ENCODE assay signal across 25 mouse cellular contexts in genomic region chr10:45303315-45304036, GRCm38 (mm10). TPM values are rescaled to one million over a fixed set of nuclear protein-coding genes. Genes with fewer than 3 reads are reported as not detected.
DNase-seq lines count a peak whose midpoint lies in the region; ATAC-seq and TF ChIP-seq lines count a peak whose summit lies in the region.
"Had no signal": no experiment of that assay in that cellular context is flagged by ENCODE, and none has a peak within 500 bp of the region (broad histone marks: within the 10 kb centered on the region; RNA-seq: fewer than 3 reads in every experiment).

No protein-coding gene starts in this region.

- no peak overlapping the region for H3K4me3 ChIP-seq in neural tube, embryonic 14.5 days (ENCODE audit: low read depth, low read length)
- no peak overlapping the region for H3K4me3 ChIP-seq in intestine, embryonic 14.5 days (ENCODE audit: low read depth, low read length)
- no peak overlapping the region for H3K4me3 ChIP-seq in intestine, postnatal 0 days (ENCODE audit: low read depth, low read length)
- no peak overlapping the region for H3K4me3 ChIP-seq in forebrain, embryonic 14.5 days (ENCODE audit: low read depth, low read length)
- H3K4me3 ChIP-seq: embryonic facial prominence, embryonic 12.5 days; embryonic facial prominence, embryonic 15.5 days; forebrain, embryonic 15.5 days; heart, embryonic 10.5 days; heart, embryonic 13.5 days had no signal

- 33% methylated on average over 14 of the region's 14 CpGs for WGBS in neural tube, embryonic 14.5 days
- 35% methylated on average over 14 of the region's 14 CpGs for WGBS in intestine, embryonic 14.5 days
- WGBS in intestine, postnatal 0 days = 25% methylated on average over 14 of the region's 14 CpGs
- WGBS in forebrain, embryonic 14.5 days = 80% methylated on average over 14 of the region's 14 CpGs

- no peak overlapping the region for H3K9ac ChIP-seq in neural tube, embryonic 14.5 days (replicated peaks; ENCODE audit: low read depth, low read length)
- no peak overlapping the region for H3K9ac ChIP-seq in intestine, embryonic 14.5 days (ENCODE audit: low read length)
- no peak overlapping the region for H3K9ac ChIP-seq in intestine, postnatal 0 days (ENCODE audit: low read depth, low read length)
- no peak overlapping the region for H3K9ac ChIP-seq in forebrain, embryonic 14.5 days (ENCODE audit: low read length)
- H3K9ac ChIP-seq: embryonic facial prominence, embryonic 12.5 days; embryonic facial prominence, embryonic 15.5 days; forebrain, embryonic 15.5 days; heart, embryonic 13.5 days; hindbrain, embryonic 14.5 days had no signal

- H3K9me3 ChIP-seq in neural tube, embryonic 14.5 days (ENCODE audit: control insufficient read depth, low read length) = no peaks in the 10 kb centered on the region
- H3K9me3 ChIP-seq in intestine, embryonic 14.5 days (ENCODE audit: control insufficient read depth, low read length) = no peaks in the 10 kb centered on the region
- H3K9me3 ChIP-seq in intestine, postnatal 0 days (ENCODE audit: control insufficient read depth) = no peaks in the 10 kb centered on the region
- no peaks in the 10 kb centered on the region for H3K9me3 ChIP-seq in forebrain, embryonic 14.5 days (replicated peaks; ENCODE audit: control insufficient read depth, low read length)
- H3K9me3 ChIP-seq: embryonic facial prominence, embryonic 12.5 days; embryonic facial prominence, embryonic 15.5 days; forebrain, embryonic 15.5 days; heart, embryonic 10.5 days; heart, embryonic 13.5 days had no signal

- no peaks in the 10 kb centered on the region for H3K36me3 ChIP-seq in neural tube, embryonic 14.5 days (ENCODE audit: control insufficient read depth, insufficient read depth, low read length)
- no peaks in the 10 kb centered on the region for H3K36me3 ChIP-seq in intestine, embryonic 14.5 days (ENCODE audit: control insufficient read depth, insufficient read depth, low read length)
- no peaks in the 10 kb centered on the region for H3K36me3 ChIP-seq in intestine, postnatal 0 days (ENCODE audit: control insufficient read depth, insufficient read depth)
- H3K36me3 ChIP-seq in forebrain, embryonic 14.5 days (ENCODE audit: control insufficient read depth, insufficient read depth, low read length) = no peaks in the 10 kb centered on the region
- H3K36me3 ChIP-seq: embryonic facial prominence, embryonic 12.5 days; embryonic facial prominence, embryonic 15.5 days; forebrain, embryonic 15.5 days; heart, embryonic 10.5 days; heart, embryonic 13.5 days had no signal

- no peaks in the 10 kb centered on the region for H3K27me3 ChIP-seq in neural tube, embryonic 14.5 days (ENCODE audit: control insufficient read depth, insufficient read depth, low read length)
- H3K27me3 ChIP-seq in intestine, embryonic 14.5 days (replicated peaks; ENCODE audit: control insufficient read depth, insufficient read depth, low read length) = no peaks in the 10 kb centered on the region
- no peaks in the 10 kb centered on the region for H3K27me3 ChIP-seq in intestine, postnatal 0 days (replicated peaks; ENCODE audit: control insufficient read depth, insufficient read depth, low read length)
- no peaks in the 10 kb centered on the region for H3K27me3 ChIP-seq in forebrain, embryonic 14.5 days (replicated peaks; ENCODE audit: control insufficient read depth, insufficient read depth, low read length)
- H3K27me3 ChIP-seq: embryonic facial prominence, embryonic 12.5 days; embryonic facial prominence, embryonic 15.5 days; forebrain, embryonic 15.5 days; heart, embryonic 13.5 days had no signal

- TF ChIP-seq CTCF in intestine, postnatal 0 days (IDR thresholded peaks at IDR 0.05; ENCODE audit: low read depth) = no peak

- H3K4me2 ChIP-seq in neural tube, embryonic 14.5 days (ENCODE audit: low read depth, low read length) = no peak overlapping the region
- H3K4me2 ChIP-seq in intestine, embryonic 14.5 days (ENCODE audit: low read length) = no peak overlapping the region
- H3K4me2 ChIP-seq in intestine, postnatal 0 days (replicated peaks; ENCODE audit: low read depth) = peak overlapping the region; percentile 35
- no peak overlapping the region for H3K4me2 ChIP-seq in forebrain, embryonic 14.5 days (ENCODE audit: low read length)
- H3K4me2 ChIP-seq: embryonic facial prominence, embryonic 12.5 days; embryonic facial prominence, embryonic 15.5 days; forebrain, embryonic 15.5 days; heart, embryonic 13.5 days; hindbrain, embryonic 14.5 days had no signal

- H3K27ac ChIP-seq in neural tube, embryonic 14.5 days (ENCODE audit: low read depth, low read length) = no peak overlapping the region
- no peak overlapping the region for H3K27ac ChIP-seq in intestine, embryonic 14.5 days (ENCODE audit: low read depth)
- no peak overlapping the region for H3K27ac ChIP-seq in intestine, postnatal 0 days (ENCODE audit: low read depth, low read length)
- no peak overlapping the region for H3K27ac ChIP-seq in forebrain, embryonic 14.5 days (ENCODE audit: low read depth, low read length)
- H3K27ac ChIP-seq: embryonic facial prominence, embryonic 12.5 days; embryonic facial prominence, embryonic 15.5 days; forebrain, embryonic 15.5 days; heart, embryonic 10.5 days; heart, embryonic 13.5 days; hindbrain, embryonic 14.5 days; hindbrain, postnatal 0 days had no signal

- 0 out of 2 replicates have a peak, but pooled peaks have one; percentile 21 for ATAC-seq in neural tube, embryonic 14.5 days (ENCODE audit: low read depth)
- ATAC-seq in intestine, embryonic 14.5 days (replicated peaks; ENCODE audit: low FRiP score, low TSS enrichment, low read depth) = peak; percentile 47; the same call in 1 of the 2 replicates
- peak; percentile 77 for ATAC-seq in intestine, postnatal 0 days
- no peak for ATAC-seq in forebrain, embryonic 14.5 days
- ATAC-seq: CD4-positive, CD25-positive, alpha-beta regulatory T cell, adult 4 months; forebrain, embryonic 15.5 days; hindbrain, postnatal 0 days; inflammation-experienced regulatory T-cells, adult 6 months had no signal

- no peaks in the 10 kb centered on the region for H3K4me1 ChIP-seq in neural tube, embryonic 14.5 days (ENCODE audit: control insufficient read depth, insufficient read depth, low read length)
- H3K4me1 ChIP-seq in intestine, embryonic 14.5 days (replicated peaks; ENCODE audit: control insufficient read depth, insufficient read depth, low read length) = no peaks in the 10 kb centered on the region
- H3K4me1 ChIP-seq in intestine, postnatal 0 days (replicated peaks; ENCODE audit: control insufficient read depth, insufficient read depth, low read length) = no peaks in the 10 kb centered on the region
- H3K4me1 ChIP-seq in forebrain, embryonic 14.5 days (ENCODE audit: control insufficient read depth, insufficient read depth, low read length) = no peaks in the 10 kb centered on the region
- H3K4me1 ChIP-seq: embryonic facial prominence, embryonic 12.5 days; embryonic facial prominence, embryonic 15.5 days; forebrain, embryonic 15.5 days had no signal

- DNase-seq in neural tube, embryonic 10.5 days (ENCODE audit: extremely low spot score, low spot score) = no peak
- no peak for DNase-seq in intestine, embryonic 14.5 days (ENCODE audit: low spot score)
- no peak for DNase-seq in lung, postnatal 14 days
- no peak for DNase-seq in forebrain, embryonic 14.5 days (ENCODE audit: low spot score)
- DNase-seq: adrenal gland, adult 2 months; adrenal gland, postnatal 14 days; cerebellum, adult 11 months; cerebellum, adult 2 months; cerebellum, adult 9-11 months; cerebellum, postnatal 25 days; gastrocnemius, postnatal 10 days; heart, adult 18-20 months; heart, postnatal 14 days; heart, postnatal 4 days had no signal

RNA-seq across cellular contexts. Expression of gene Bves, which starts 32.1 kb away (rescaled TPM):
- polyA plus RNA-seq in neural tube, embryonic 14.5 days (2014; fragmentation: Nextera tagmentation; extraction: Ambion mirVana) = 2.4 and 5.3 TPM in 2 replicates
- polyA plus RNA-seq in intestine, embryonic 14.5 days (2014; fragmentation: Nextera tagmentation; extraction: Ambion mirVana) = 5.9 and 7.1 TPM in 2 replicates
- 2.8 and 3.1 TPM in 2 replicates for polyA plus RNA-seq in intestine, postnatal 0 days (2015; fragmentation: Nextera tagmentation; extraction: Ambion mirVana)
- 0.44 and 0.88 TPM in 2 replicates for polyA plus RNA-seq in forebrain, embryonic 14.5 days (2014; fragmentation: Nextera tagmentation; extraction: Ambion mirVana)
- polyA plus RNA-seq: CD4-positive, CD25-positive, alpha-beta regulatory T cell, adult 4 months; inflammation-experienced regulatory T-cells, adult 6 months had no signal
